Mouse (Mus musculus) liver, embryonic 13.5 days (tissue): ENCODE data around the gene Sh2d5. TPM values are rescaled to one million over a fixed set of nuclear protein-coding genes. Genes with fewer than 3 reads are reported as not detected.

Experiments
- ATAC-seq: fragments of 200-750 bp; cut with Nextera tagmentation; 2 replicates; pipeline ENCODE4 v1.8.0; 2017; ENCODE audit warnings: low read depth, mild to moderate bottlenecking, moderate number of reproducible peaks, moderate library complexity
- DNase-seq: peaks from one replicate; pipeline ENCODE4 v3.0.0; 2022
- H3K27ac ChIP-seq: fragments of 300-500 bp; sonication (generic); 2 replicates; pipeline ENCODE4 v1.5.1; 2015; ENCODE audit warnings: moderate library complexity, mild to moderate bottlenecking, inconsistent platforms
- H3K27me3 ChIP-seq: fragments of 300-500 bp; sonication (generic); 2 replicates; pipeline ENCODE4 v1.6.1; 2015; ENCODE audit warnings: mild to moderate bottlenecking, inconsistent platforms
- H3K36me3 ChIP-seq: fragments of 300-500 bp; sonication (generic); 2 replicates; pipeline ENCODE4 v1.6.1; 2015; ENCODE audit warnings: mild to moderate bottlenecking, inconsistent platforms
- H3K4me1 ChIP-seq: fragments of 300-500 bp; sonication (generic); replicated peaks from 2 replicates; pipeline ENCODE4 v1.6.1; 2015; ENCODE audit warnings: inconsistent platforms
- H3K4me2 ChIP-seq: fragments of 300-500 bp; sonication (generic); 2 replicates; pipeline ENCODE4 v1.6.1; 2015; ENCODE audit warnings: inconsistent platforms, mild to moderate bottlenecking, moderate library complexity
- H3K4me3 ChIP-seq: fragments of 300-500 bp; sonication (generic); replicated peaks from 2 replicates; pipeline ENCODE4 v1.5.1; 2015; ENCODE audit warnings: mild to moderate bottlenecking, inconsistent platforms
- H3K9ac ChIP-seq: fragments of 300-500 bp; sonication (generic); 2 replicates; pipeline ENCODE4 v1.6.1; 2015; ENCODE audit warnings: mild to moderate bottlenecking, inconsistent platforms
- H3K9me3 ChIP-seq: fragments of 300-500 bp; sonication (generic); replicated peaks from 2 replicates; pipeline ENCODE4 v1.6.1; 2016; ENCODE audit warnings: inconsistent platforms
- WGBS: fragments of 180-500 bp; shearing (Covaris S2); methylation state at CpG from one replicate; pipeline ENCODE4 v1.1.7; 2015; ENCODE audit not compliant: insufficient replicate concordance; 5-methylcytosine and 5-hydroxymethylcytosine counted together
- polyA plus RNA-seq: library from polyadenylated mRNA; unstranded; fragments of >200 nt; fragmentation: Nextera tagmentation; extraction: Ambion mirVana; gene quantifications from 2 replicates; pipeline ENCODE4 v1.2.1, GENCODE M21; 2015

The Sh2d5 gene
- polyA plus RNA-seq, 1 experiment from 2014 or later = 0.65 TPM

DNA sequence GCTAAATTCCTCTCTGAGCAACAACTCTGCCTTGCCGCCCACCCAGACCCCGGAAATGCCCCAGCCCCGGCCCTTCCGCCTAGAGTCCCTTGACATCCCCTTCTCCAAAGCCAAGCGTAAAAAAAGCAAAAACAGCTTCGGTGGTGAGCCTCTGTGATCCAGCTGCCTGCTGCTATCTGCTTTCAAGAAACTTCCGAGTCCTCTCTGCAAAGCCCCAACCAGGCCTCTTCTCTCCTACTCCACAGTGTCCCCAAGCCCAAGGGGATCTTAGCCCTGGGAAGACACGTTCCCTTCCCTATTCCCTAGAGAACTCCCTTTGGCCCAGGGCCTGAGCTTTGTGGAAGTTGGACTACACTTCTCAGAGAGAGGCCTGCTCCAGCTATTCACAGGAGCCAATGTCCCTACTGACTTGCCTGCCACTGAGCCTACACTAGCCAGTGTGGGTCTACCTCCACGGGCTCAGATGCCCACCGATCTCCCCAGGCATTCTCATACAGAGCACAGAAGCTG, 51.1 kb downstream of the Sh2d5 start:
- H3K9ac ChIP-seq = no peak overlapping the region
- WGBS = 75% methylated on average over 10 of the region's 10 CpGs
- H3K4me1 ChIP-seq = peaks cover 26% of the 10 kb centered on the region
- H3K4me3 ChIP-seq = no peak overlapping the region
- no peaks in the 10 kb centered on the region for H3K36me3 ChIP-seq
- H3K9me3 ChIP-seq = no peaks in the 10 kb centered on the region
- no peaks in the 10 kb centered on the region for H3K27me3 ChIP-seq
- DNase-seq (no peak), ATAC-seq (no peak)
- no peak overlapping the region for H3K4me2 ChIP-seq
- no peak overlapping the region for H3K27ac ChIP-seq

GRCm38 (mm10) chr4:138303011-138303410, 52.8 kb downstream of the Sh2d5 start:
- Histone ChIP-seq H3K9ac (peak overlapping the region; percentile 86; the same call in 1 of the 2 replicates), H3K9me3 (no peaks in the 10 kb centered on the region), H3K4me1 (peaks cover 40% of the 10 kb centered on the region), H3K4me3 (peak overlapping the region; percentile 98), H3K27ac (no peak overlapping the region), H3K4me2 (peak overlapping the region; percentile 92), H3K27me3 (no peaks in the 10 kb centered on the region), H3K36me3 (peaks cover 16% of the 10 kb centered on the region)
- ATAC-seq (no peak), DNase-seq (no peak)
- 89% methylated on average over 3 of the region's 3 CpGs for WGBS

DNA sequence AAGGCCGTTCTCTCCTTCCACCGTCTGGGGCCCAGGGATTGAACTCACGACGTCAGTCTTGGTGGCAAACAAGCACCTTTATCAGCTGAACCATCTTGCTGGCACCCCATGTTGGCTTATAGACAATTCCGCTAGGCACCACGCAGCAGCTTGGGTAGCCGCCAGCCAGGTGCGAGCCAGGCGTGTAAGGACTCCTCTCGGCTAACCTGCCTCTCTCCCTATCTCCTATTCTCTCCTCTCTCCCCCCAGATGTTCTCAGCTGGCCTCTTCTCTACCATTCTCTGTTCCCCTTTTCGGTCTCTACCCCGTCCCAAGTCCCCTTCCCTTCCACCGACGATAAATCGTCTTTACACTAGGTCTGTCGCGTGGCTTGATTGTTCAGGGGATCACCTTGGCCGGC, 53.5 kb downstream of the Sh2d5 start:
- H3K36me3 ChIP-seq = peaks cover 23% of the 10 kb centered on the region
- no peak for ATAC-seq
- H3K4me3 ChIP-seq = peak overlapping the region; percentile 98
- no peaks in the 10 kb centered on the region for H3K27me3 ChIP-seq
- 10% methylated on average over 18 of the region's 18 CpGs for WGBS
- peak overlapping the region; percentile 92 for H3K4me2 ChIP-seq
- peaks cover 40% of the 10 kb centered on the region for H3K4me1 ChIP-seq
- peak; percentile 20 for DNase-seq
- peak overlapping the region; percentile 86 for H3K9ac ChIP-seq
- no peaks in the 10 kb centered on the region for H3K9me3 ChIP-seq
- H3K27ac ChIP-seq = peak overlapping the region; percentile 90

DNA sequence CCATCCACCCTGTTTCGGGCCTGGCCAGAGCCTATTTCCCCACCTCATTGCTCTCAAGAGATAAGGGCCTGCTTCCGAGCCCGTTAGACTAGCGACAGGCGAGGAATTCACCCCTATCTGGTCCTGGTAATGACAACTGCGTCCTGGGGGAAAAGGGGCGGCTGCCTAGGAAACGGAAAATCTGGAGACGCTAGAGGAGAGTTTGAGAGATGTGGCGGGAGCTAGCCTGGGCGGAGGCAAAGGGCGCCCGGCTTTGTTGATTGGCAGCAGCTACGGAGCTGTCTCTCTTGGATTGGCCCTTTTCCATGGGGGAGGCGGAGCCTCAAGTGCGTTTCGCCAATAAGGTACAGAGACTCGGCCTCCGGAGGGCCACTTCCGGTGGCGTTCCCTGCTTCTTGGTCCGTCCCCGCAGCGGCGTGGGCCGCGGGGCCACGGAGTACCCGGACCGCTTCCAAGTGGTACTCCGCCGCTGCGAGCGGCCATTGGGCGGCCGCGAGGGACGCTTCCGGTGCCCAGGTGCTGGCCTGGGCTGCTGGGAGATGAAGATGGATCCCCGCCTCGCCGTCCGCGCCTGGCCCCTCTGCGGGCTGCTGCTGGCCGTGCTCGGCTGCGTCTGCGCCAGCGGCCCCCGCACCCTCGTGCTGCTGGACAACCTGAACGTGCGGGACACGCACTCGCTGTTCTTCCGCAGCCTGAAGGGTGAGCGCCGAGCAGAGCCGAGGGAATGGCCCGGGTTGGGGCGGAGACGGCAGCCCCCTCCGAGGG, 54.3 kb downstream of the Sh2d5 start, which contains the start of gene Ddost:
TSS of gene Ddost (plus strand) at position 391 of the 765 bp plus-strand sequence.
- Histone ChIP-seq H3K27ac (peak within 1 kb of the TSS; percentile 90), H3K4me1 (peaks cover 40% of the 10 kb centered on the region), H3K9me3 (no peaks in the 10 kb centered on the region), H3K9ac (peak within 1 kb of the TSS; percentile 94), H3K4me3 (peak within 1 kb of the TSS; percentile 98), H3K4me2 (peak within 1 kb of the TSS; percentile 92), H3K27me3 (no peaks in the 10 kb centered on the region), H3K36me3 (peaks cover 31% of the 10 kb centered on the region)
- peak; percentile 98 for ATAC-seq
- peak; percentile 98 for DNase-seq
- under 1% methylated on average over 61 of the region's 64 CpGs for WGBS

GRCm38 (mm10) chr4:138307025-138307424, 56.8 kb downstream of the Sh2d5 start:
- ATAC-seq = no peak
- H3K4me1 ChIP-seq = peaks cover 40% of the 10 kb centered on the region
- H3K27me3 ChIP-seq = no peaks in the 10 kb centered on the region
- no peak overlapping the region for H3K4me3 ChIP-seq
- no peak for DNase-seq
- WGBS = 76% methylated on average over 3 of the region's 3 CpGs
- no peak overlapping the region; the same call in 1 of the 2 replicates for H3K9ac ChIP-seq
- no peak overlapping the region for H3K4me2 ChIP-seq
- no peaks in the 10 kb centered on the region for H3K9me3 ChIP-seq
- no peak overlapping the region for H3K27ac ChIP-seq
- H3K36me3 ChIP-seq = peaks cover 54% of the 10 kb centered on the region

- Histone ChIP-seq H3K27me3 (no peaks in the 10 kb centered on the region), H3K9ac (no peak overlapping the region), H3K4me3 (no peak overlapping the region), H3K4me2 (no peak overlapping the region), H3K9me3 (no peaks in the 10 kb centered on the region), H3K27ac (no peak overlapping the region), H3K36me3 (peaks cover 62% of the 10 kb centered on the region), H3K4me1 (peaks cover 40% of the 10 kb centered on the region)
- no peak for DNase-seq
- WGBS = 83% methylated on average over 12 of the region's 12 CpGs
- no peak for ATAC-seq
Observed at GRCm38 (mm10) chr4:138307739-138308138, 57.5 kb downstream of the Sh2d5 start.

DNA sequence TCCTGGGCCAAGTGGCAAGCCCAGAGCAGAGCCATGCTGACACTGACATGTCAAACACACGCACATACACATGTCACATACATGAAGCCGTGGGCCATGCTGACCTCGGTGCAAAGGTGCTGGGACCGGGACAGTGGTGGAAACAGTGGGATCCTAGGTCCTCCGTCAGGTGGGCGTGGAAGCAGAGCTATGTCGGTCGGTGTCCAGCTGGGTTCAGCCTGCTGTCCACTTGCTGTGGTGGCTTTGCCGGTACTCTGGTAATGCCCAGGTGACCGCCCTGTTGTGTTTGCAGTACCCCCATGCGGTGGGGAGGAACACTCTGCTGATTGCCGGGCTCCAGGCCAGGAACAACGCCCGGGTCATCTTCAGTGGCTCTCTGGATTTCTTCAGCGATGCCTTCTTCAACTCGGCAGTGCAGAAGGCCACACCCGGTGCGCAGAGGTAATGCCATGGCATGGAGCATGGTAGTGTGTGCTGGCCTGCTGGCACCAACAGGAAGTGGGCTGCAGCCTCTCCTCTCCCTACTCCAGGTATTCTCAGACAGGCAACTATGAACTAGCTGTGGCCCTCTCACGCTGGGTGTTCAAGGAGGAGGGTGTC, 60.2 kb downstream of the Sh2d5 start:
- WGBS = 88% methylated on average over 19 of the region's 19 CpGs
- H3K4me2 ChIP-seq = no peak overlapping the region
- H3K27ac ChIP-seq = no peak overlapping the region
- H3K36me3 ChIP-seq = peaks cover 88% of the 10 kb centered on the region
- H3K4me1 ChIP-seq = peaks cover 23% of the 10 kb centered on the region
- H3K4me3 ChIP-seq = no peak overlapping the region
- H3K9ac ChIP-seq = no peak overlapping the region
- DNase-seq = no peak
- no peaks in the 10 kb centered on the region for H3K9me3 ChIP-seq
- ATAC-seq = no peak
- no peaks in the 10 kb centered on the region for H3K27me3 ChIP-seq

Other genes starting within 250 kb of the Sh2d5 start
- gene Hp1bp3, start 34.1 kb upstream of the Sh2d5 start, polyA plus RNA-seq = 43.5 and 50.9 TPM in 2 replicates
- gene Kif17, start within 50 bp of the Sh2d5 start, polyA plus RNA-seq = 0.23 and 0.32 TPM in 2 replicates
- gene Ddost, start 54.3 kb downstream of the Sh2d5 start, polyA plus RNA-seq = 173 and 182 TPM in 2 replicates
- 25.7 and 26.7 TPM in 2 replicates for gene Pink1, start 75.9 kb downstream of the Sh2d5 start, polyA plus RNA-seq
- gene Cda, start 117.6 kb downstream of the Sh2d5 start, polyA plus RNA-seq = 4.7 and 5.2 TPM in 2 replicates
- not detected in 2 replicates for gene Fam43b, start 146.1 kb downstream of the Sh2d5 start, polyA plus RNA-seq
- 11.2 and 11.4 TPM in 2 replicates for gene Mul1, start 184.3 kb downstream of the Sh2d5 start, polyA plus RNA-seq
- 1.2 and 1.3 TPM in 2 replicates for gene Camk2n1, start 203.9 kb downstream of the Sh2d5 start, polyA plus RNA-seq